Mouse (Mus musculus): ENCODE measurements at regions not wholly inside any gene's neighbourhood (a gene's known extent, or its start where the extent isn't known, plus 50 kb on each side); places are given as distances from the start of the nearest gene placed in this dataset.

- DNase-seq (ENCODE audit: low spot score in 2 of 2), result peak; percentile 8 to 18
These were observed 325.7 kb upstream of the Klf12 start for GRCm38 (mm10) chr14:100610017-100610760.

GRCm38 (mm10) chr14:100607109-100607508 lies 322.6 kb upstream of the Klf12 start:
- peak; percentile 22 to 28 for DNase-seq (ENCODE audit: low spot score in 2 of 2)

- no peak for DNase-seq (ENCODE audit: low spot score in 2 of 2)
These were observed 316.5 kb upstream of the Klf12 start for GRCm38 (mm10) chr14:100600886-100601451.

DNA sequence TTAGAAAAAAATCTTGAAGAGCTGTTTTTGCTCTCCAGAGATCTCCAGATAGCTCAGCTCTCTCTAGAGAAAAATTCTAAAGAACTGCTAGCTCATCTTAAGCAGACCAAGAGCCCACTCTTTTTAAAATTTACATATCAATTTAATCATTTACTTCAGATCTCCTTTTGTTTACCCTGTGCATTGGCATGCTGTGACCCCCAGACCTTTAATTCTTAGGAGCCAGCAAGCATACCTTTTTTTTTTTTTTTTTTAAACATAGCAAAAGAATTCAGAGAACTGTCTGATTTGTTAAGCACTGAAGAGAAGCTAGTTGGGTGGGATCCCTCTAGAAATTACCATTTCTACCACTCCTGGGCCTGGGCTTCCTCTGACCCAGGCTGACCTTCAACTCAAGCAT lies 285.5 kb upstream of the Klf12 start:
- DNase-seq (ENCODE audit: low spot score in 2 of 2), result no peak

- DNase-seq (ENCODE audit: low spot score in 2 of 2), result no peak
These were observed 277.4 kb upstream of the Klf12 start for GRCm38 (mm10) chr14:100561884-100562283.

GRCm38 (mm10) chr14:100558378-100558777 lies 273.9 kb upstream of the Klf12 start:
- peak in 1 of 2 experiments; percentile 8 for DNase-seq (ENCODE audit: low spot score in 2 of 2)

DNA sequence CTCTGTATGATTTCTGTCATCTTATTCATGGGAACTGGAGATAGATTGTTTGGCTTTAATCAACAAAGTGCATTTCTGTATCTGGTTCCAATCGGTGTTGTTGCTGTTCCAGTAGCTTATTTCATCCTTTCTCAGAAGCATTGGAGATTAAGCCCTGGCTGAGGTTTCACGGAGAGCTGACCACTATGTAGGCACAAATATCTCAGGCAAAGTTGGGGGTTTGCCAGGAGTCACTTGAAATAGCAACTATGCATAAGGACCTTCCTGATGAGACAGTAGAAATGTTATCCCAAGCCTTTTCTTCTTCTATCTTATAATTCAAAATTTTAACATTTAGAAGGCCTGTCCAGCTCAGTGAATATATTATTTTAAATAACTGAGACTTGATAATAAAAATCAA lies 268.0 kb upstream of the Klf12 start:
- DNase-seq (ENCODE audit: low spot score in 2 of 2), result no peak

DNA sequence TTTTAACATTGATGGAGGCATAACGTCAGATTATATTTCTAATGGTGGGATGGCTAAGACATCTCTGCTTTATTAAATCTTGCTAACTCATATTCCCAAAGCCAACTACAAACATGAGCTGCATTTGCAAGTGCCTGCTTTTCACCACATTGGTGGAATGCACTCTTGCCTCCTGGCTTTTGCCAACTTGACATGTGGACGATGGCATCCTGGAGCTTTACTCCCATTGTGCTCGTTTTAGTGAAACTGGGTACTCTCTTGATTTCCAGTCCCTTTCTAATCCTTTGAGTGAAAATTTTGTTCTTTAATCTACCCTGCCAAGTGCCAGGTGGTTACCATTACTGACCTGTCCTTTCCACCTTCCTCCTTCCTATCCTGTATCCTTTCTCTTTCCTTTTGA lies 265.8 kb upstream of the Klf12 start:
- DNase-seq (ENCODE audit: low spot score in 2 of 2), result peak in 1 of 2 experiments; percentile 10

GRCm38 (mm10) chr14:100530217-100530616 lies 245.7 kb upstream of the Klf12 start:
- DNase-seq (ENCODE audit: low spot score in 2 of 2), result no peak

- DNase-seq (ENCODE audit: low spot score in 2 of 2), result no peak
These were observed 245.3 kb upstream of the Klf12 start for GRCm38 (mm10) chr14:100529758-100530157.

DNA sequence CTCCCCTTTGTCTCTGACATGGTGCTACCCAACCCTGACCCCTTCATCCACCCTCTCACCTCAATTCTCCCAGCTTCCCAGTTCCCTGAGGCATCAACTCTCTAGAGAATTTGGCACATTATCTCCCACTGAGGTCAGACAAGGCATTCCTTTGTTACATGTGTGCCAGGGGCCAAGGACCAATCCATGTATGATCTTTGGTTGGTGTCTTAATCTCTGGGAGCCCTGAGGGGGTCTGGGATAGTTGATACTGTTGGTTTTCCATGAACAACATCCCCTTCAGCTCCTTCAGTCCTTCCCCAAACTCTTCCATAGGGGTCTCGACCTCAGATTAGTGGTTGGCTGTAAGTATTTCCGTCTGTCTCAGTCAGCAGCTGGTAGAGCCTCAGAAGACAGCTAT lies 224.9 kb upstream of the Klf12 start:
- no peak for DNase-seq (ENCODE audit: low spot score in 2 of 2)

- no peak for DNase-seq (ENCODE audit: low spot score in 2 of 2)
These were observed 223.6 kb upstream of the Klf12 start for GRCm38 (mm10) chr14:100508087-100508486.

- no peak for DNase-seq (ENCODE audit: low spot score in 2 of 2)
These were observed 223.1 kb upstream of the Klf12 start for GRCm38 (mm10) chr14:100507616-100508015.

DNA sequence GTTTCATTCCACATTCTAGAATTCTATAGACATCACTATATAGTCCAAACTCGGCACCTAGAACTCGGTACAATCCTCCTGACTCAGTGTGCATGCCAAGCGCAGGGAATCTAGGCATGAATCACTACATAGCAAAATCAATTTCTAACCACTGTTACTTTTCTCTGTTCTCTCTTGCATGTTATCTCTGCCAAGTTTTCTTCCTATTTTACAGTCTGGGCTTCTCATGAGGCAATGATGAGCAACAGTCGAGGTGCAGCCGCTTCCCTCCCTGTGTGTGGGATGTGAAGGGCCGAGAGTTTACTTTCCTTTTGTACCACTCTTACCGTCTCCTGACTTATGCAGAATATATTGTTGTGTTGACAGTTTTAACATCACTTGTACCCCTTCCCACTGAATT lies 204.4 kb upstream of the Klf12 start:
- DNase-seq (ENCODE audit: low spot score in 2 of 2), result no peak

DNA sequence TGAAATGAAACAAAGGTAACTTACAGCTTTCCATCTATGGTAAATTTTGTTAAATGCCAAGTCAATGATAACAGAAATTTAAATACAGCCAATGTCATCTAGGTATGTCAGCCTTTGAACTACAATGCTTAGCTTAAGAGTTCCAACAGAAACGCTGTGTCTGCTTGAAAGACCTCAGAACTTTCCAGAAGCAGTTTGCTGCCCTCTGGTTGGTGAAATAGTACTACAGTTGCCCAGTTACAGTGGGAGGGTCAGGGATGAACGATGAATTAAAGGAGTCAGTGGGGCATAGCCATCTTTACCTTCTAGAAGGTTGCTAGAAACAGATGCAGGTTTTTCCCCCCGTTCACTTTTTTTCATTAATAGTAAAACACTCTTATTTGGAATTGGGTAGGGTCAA lies 201.0 kb upstream of the Klf12 start:
- no peak for DNase-seq (ENCODE audit: low spot score in 2 of 2)

GRCm38 (mm10) chr14:100484101-100484500 lies 199.6 kb upstream of the Klf12 start:
- DNase-seq (ENCODE audit: low spot score in 2 of 2), result no peak

GRCm38 (mm10) chr14:100477595-100478380 lies 193.3 kb upstream of the Klf12 start:
- peak in 1 of 2 experiments; percentile 25 for DNase-seq (ENCODE audit: low spot score in 2 of 2)

DNA sequence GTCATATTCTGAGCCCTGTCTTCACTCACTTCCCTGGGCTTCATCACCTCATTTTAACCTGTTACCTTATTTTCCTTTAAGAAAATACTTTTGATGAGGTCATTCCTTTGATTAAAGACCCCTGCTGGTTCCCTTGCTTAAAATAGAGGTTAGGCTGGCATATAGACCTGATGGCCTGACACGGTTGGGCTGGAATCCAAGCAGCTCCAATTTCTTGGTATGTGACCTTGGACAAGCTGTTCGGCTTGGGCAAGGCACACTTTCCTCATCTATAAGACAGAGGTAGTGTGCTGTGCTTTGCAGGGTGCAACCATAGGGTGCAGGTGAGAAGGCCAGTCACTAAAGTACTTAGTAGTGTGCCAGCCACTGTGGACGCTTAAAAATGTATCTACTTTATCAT lies 183.8 kb upstream of the Klf12 start:
- no peak for DNase-seq (ENCODE audit: low spot score in 2 of 2)

DNA sequence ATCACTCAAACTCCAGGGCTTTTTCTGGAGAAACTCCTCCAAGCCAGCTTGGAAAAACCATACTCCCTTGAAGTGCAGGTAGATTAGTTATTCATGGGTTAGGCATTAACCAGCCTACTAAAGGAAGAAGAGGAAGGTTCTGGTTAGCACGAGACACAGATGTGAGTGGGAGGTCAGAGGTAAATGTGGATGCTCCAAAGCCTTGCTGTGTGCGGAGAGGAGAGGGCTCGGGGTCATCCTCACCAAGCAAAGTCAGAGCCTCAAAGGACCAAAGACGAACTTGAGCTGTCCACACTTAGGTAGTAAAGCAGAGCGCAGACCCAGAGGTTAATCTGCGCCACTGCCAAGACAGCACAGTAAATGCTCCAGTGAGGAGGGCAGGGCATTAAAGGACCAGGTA lies 177.8 kb upstream of the Klf12 start:
- DNase-seq (ENCODE audit: low spot score in 2 of 2), result no peak

DNA sequence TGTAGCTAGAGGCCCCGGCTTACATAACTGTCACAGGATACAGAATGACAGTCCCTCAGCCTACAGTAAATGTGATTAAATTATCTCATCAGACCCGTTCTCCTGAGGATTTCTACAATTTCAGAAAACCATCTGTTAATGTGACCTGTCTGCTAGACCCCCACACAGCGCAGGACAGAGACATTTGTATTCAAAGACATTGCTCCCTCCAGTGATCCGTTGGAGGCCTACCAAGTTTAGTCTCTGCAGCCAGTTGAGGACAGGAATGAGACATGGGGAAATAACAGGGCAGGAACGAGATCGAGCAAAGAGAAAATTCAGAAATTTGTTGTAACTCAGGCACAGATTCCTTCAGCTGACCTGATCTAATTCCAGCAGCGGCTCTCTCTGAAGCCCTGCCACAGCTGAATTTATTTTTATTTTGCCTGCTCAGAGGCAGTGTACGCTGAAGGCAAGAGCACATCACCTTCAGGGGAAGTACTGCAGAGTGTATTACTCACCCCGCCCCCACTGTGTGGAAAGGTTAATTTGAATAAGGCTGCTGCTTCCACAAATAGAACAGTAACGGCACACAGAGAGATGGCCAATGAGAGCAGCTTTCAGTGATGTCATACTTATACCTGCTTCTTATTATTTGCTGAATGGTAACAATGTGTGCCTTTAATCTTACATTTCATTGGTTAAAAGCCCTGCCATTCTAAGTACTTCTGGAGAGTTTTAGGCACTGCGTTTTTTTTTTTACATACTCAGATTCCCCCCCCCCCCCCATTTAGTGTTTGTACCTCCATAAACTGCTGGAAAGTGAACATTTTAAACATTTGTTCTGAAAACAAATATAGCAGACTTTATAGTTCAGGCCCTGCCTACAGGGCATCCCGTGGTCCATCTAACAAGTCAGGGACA lies 176.9 kb upstream of the Klf12 start:
- peak; percentile 76 to 87 for DNase-seq (ENCODE audit: low spot score in 2 of 2)

DNA sequence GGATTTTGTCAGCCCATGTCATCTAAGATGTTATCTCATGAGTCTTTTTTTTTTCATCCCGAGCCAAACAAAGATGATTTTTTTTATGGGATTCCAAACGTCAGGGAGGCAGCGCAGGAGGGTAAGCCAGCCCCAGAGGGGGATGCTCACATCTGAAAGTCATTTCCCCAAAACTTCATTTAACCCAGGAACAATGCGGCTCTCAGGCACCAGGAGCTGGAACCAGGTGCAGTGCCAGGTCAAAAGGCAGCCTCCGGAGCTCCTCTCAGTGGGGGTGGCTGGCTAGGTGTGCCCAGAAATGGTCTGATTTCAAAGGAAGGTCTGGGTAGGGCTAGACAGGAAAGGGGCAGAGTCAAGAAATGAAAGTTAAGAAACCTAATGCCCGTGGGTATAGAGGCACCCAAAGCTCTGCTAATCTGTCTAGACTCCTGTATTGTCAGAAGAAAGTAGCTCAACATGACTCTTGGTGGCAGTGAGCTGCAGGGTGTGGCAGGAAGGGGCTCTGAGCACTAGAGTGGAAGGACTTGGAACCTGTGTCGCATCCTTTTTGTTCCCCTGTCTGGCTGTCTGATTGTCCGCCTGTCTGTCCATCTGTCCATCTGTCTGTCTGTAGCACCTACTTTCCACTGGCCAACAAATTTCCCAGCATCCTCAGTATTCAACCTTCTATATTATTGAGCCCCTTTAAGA lies 175.3 kb upstream of the Klf12 start:
- DNase-seq (ENCODE audit: low spot score in 2 of 2), result peak; percentile 13 to 24

Measured in layer of hippocampus, postnatal 14 days (tissue).